Mouse (Mus musculus): ENCODE measurements at regions not wholly inside any gene's neighbourhood (a gene's known extent, or its start where the extent isn't known, plus 50 kb on each side); places are given as distances from the start of the nearest gene placed in this dataset.

DNA sequence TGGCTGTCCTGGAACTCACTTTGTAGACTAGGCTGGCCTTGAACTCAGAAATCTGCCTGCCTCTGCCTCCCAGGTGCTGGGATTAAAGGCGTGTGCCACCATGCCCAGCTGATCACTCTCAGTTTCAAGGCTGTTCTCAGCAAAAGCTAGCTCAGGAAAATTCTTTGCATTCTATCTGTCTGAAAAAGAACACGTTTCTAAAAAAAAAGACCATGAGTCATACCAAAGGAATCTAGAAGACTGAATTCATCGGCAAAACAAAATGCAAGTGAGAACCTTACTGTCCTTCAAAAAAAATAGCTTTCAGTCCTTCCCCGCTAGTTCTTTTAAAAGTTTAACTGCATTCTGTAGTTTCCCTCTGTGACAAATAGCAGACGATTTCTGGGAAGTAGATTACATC, 596.3 kb upstream of the Syt1 start:
- DNase-seq (ENCODE audit: low spot score), result no peak

- no peak for DNase-seq (ENCODE audit: low spot score)
These were observed 592.5 kb upstream of the Syt1 start for GRCm38 (mm10) chr10:109603241-109603640.

- no peak for DNase-seq (ENCODE audit: low spot score)
These were observed 587.8 kb upstream of the Syt1 start for GRCm38 (mm10) chr10:109598604-109599003.

- DNase-seq (ENCODE audit: low spot score), result no peak
These were observed 562.4 kb upstream of the Syt1 start for GRCm38 (mm10) chr10:109573200-109573599.

GRCm38 (mm10) chr10:109569798-109570197, 559.0 kb upstream of the Syt1 start:
- peak; percentile 63 for DNase-seq (ENCODE audit: low spot score)

GRCm38 (mm10) chr10:109566675-109567074, 555.9 kb upstream of the Syt1 start:
- DNase-seq (ENCODE audit: low spot score), result no peak

DNA sequence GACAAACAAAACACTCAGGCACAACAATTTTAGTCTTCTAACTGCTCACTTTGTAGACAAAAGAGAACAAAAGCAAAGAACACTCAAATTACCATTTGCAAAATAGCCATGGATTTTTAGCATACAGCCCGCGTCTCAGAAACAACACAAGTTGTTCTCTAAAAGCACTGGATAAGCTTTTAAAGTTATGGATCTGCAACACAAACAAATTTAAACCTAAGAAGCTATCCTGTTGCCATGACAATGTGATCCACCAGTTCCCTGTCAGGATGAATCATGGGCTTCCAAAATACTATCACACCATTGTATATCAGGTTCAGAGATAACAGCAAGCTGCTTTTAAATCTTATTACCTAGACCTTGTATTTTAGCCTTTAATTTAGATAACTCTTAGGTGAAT, 550.9 kb upstream of the Syt1 start:
- DNase-seq (ENCODE audit: low spot score), result no peak

DNA sequence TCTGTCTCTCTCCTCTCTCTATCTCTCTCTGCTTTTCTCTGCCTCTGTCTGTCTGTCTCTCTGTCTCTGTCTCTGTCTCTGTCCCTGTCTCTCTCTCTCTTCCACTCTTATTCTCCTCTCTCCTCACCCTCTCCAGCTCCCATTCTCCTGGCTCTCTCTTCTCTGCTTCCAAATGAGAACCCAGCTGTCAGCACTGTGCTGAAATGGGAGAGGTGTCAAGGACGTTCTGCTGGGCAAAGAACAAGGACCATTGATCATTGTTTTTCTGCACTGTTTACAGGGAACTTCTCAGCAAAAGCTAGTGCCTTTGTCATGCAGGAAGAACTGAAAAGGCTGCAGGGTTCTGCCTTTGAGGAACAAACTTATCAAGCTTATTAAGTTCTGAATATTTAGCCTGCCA, 550.3 kb upstream of the Syt1 start:
- DNase-seq (ENCODE audit: low spot score), result no peak

GRCm38 (mm10) chr10:109543301-109543700, 532.5 kb upstream of the Syt1 start:
- no peak for DNase-seq (ENCODE audit: low spot score)

- no peak for DNase-seq (ENCODE audit: low spot score)
These were observed 529.4 kb upstream of the Syt1 start for GRCm38 (mm10) chr10:109540229-109540628.

DNA sequence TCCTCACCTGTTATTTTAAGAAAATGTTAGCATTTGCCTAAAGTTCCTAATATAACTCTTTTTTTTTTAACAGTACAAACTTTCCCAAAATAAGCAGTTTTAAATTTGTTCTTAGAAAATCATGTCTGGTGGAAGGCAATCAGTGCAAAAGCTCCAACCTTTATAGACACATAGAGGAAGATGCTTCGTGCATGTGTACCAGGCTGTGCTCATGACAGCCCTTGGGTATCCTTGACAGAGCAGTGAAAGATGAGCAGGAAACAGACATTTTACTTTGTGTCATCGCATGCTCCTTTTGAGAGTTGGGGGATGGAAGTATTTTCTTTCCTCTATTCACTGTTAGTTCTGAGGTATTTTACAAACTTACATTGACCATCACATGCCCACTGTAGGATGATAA, 517.3 kb upstream of the Syt1 start:
- no peak for DNase-seq (ENCODE audit: low spot score)

- DNase-seq (ENCODE audit: low spot score), result no peak
These were observed 510.9 kb upstream of the Syt1 start for GRCm38 (mm10) chr10:109521681-109522080.

- no peak for DNase-seq (ENCODE audit: low spot score)
These were observed 506.9 kb upstream of the Syt1 start for GRCm38 (mm10) chr10:109517664-109518063.

- no peak for DNase-seq (ENCODE audit: low spot score)
These were observed 504.4 kb upstream of the Syt1 start for GRCm38 (mm10) chr10:109515225-109515624.

DNA sequence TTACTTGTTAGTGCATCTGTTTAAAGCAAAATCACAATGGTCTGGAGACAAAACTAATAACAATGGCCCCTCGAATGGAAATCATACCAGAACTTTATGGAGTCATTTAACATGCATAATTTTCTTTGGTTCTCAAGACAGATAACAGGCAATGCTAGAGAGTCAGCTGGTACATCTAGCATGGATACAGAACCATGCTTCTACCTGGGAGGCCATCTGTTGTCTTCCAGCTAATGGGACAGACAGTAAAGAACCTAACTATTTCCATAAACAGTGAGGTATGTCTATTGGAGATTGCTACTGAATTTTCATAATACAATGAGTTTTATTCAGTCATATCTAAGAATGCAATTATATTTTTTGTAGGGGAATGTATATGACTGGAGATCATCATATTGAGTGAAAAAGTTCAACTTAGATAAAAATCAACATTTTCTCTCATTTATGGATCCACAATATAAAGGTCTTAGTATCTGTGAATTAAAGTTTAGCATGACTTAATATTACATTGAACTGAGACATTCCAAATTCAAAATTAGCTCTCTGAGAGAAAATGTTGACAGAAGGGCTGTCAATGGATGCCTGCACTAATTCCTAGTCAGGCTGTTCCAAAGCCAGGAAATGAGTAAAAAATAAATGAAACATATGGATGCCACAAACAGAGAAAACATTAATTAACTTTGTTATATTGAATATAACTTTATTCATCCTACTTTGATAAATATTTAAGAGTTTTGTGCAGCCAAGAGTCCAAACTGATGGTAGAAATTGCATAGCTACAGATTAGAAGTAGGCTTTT, 500.3 kb upstream of the Syt1 start:
- no peak for DNase-seq (ENCODE audit: low spot score)

- no peak for DNase-seq (ENCODE audit: low spot score)
These were observed 497.8 kb upstream of the Syt1 start for GRCm38 (mm10) chr10:109508553-109508952.

- DNase-seq (ENCODE audit: low spot score), result no peak
These were observed 496.4 kb upstream of the Syt1 start for GRCm38 (mm10) chr10:109507228-109507627.

DNA sequence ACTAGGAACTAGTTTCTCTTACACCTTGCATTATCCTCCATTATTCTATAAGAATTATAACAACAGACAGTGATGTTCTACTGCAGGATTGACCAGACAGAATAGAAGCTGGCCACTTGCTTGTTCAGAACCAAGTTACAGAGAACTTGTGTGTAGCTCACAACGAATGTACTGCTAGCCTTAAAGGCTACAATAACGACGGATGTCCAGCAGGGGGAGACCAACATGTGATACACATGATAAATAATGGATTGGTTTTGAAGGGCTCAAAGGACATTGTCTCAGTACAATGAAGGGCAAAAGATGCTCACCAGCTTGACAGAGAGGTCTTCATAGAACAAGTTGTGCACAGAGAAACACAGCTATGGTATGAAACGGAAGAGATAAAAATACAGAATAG, 493.9 kb upstream of the Syt1 start:
- DNase-seq (ENCODE audit: low spot score), result no peak

DNA sequence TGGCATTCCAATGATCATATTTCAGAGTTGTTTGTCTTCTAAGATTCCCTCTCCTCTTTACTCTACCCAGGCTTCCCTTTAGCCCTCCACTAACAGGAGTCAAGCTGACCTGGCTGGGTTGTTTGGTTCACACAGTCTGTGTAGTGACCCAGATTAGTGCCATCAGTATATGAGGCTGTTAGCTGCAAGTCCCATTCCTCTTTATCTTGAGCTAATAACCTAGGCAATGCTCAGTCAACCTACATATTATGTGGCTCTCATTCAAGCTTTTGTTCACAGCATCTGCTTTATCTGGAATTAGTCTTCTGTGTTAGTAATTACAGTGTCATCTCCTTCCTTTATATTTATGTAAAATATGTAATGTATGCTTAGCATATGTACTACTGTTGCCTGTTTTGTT, 490.1 kb upstream of the Syt1 start:
- DNase-seq (ENCODE audit: low spot score), result peak; percentile 27

DNA sequence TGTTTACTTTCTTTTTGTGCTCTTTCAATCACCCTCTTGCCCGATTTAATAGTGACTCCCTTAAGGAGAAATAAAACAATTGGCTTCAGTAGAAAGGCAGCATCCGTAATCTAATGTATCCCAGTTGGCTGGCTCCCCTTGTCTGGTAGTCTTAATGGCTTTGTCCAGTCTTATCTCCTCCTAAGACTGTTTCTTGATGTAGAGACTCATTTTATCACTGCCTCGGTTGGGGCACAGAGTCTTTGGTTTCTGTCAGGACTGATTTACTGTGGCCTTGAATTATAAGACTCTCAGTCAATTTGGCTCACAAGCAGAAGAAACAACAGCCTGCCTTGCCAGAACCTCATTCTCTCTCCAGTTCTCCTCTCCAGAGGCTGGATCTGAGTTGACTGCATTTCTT, 487.5 kb upstream of the Syt1 start:
- no peak for DNase-seq (ENCODE audit: low spot score)

- DNase-seq (ENCODE audit: low spot score), result no peak
These were observed 485.4 kb upstream of the Syt1 start for GRCm38 (mm10) chr10:109496161-109496560.

DNA sequence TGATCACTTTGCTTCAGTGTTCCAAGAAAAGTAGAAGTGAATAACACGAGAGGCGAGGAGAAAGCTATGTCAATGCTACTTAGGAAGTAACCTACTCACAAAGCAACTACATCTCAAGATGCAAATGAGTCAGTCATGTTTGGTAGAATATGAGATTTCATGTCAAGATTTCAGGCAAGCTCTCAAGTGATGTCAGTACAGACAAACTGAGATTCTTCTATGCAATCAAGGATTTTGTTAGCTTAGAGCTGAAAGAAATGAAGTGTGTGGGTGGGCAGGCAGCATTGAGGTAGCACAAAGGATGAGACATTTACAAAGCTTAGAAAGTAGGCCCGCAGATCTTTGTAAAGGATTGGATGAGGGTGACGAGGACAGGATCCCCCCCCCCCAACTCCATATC, 480.0 kb upstream of the Syt1 start:
- no peak for DNase-seq (ENCODE audit: low spot score)

DNA sequence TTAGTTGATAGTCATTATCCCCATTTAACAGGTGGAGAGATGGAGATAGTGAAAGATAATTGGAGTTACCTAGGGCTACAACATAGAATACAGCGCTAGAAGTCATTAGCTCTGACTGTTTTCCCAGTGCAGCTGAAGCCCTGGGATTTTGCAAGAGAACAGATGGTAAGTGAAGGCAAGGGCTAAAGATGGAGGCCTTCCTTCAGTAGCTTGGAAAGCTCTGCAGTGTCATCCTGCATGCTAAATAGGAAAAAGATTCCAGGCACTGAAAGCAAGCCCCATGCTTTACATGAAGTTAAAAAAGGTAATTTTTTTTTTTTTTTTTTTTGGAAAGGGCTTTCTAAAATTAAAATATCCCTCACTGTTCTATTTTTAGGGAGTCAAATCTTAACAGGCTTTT, 477.2 kb upstream of the Syt1 start:
- DNase-seq (ENCODE audit: low spot score), result no peak

GRCm38 (mm10) chr10:109486917-109487604, 476.3 kb upstream of the Syt1 start:
- no peak for DNase-seq (ENCODE audit: low spot score)
